Mouse (Mus musculus) MEL (cell line): ENCODE results near the gene Dgat2l6. TPM values are rescaled to one million over a fixed set of nuclear protein-coding genes. Genes with fewer than 3 reads are reported as not detected.
A peak's percentile ranks its signal among the peaks of the same experiment; 100 is the strongest.

Source experiments
- DNase-seq: peaks from one replicate; pipeline ENCODE4 v3.0.0; 2011; ENCODE audit warnings: low read depth, low spot score
- H3K27ac ChIP-seq: 2 replicates; pipeline ENCODE4 v1.5.1; 2012; ENCODE audit warnings: low read depth, mild to moderate bottlenecking, control low read depth, low read length, moderate library complexity; ENCODE audit not compliant: control insufficient read depth
- H3K27me3 ChIP-seq, 2 experiments: fragments of 150-350 bp in 1 of 2; sonication (generic) in 1 of 2; 2 replicates each; pipeline ENCODE4 v1.6.1; 2012; ENCODE audit warnings: low read length in 2 of 2, mild to moderate bottlenecking in 2 of 2, improper control_type of control experiment in 1 of 2, moderate library complexity in 1 of 2; ENCODE audit not compliant: insufficient read depth in 2 of 2, control insufficient read depth in 1 of 2
- H3K36me3 ChIP-seq, 2 experiments: 2 replicates each; pipeline ENCODE4 v1.6.1; 2012 to 2014; ENCODE audit warnings: low read length in 2 of 2, improper control_type of control experiment in 1 of 2, inconsistent platforms in 1 of 2, mild to moderate bottlenecking in 1 of 2; ENCODE audit not compliant: insufficient read depth in 2 of 2, control insufficient read depth in 1 of 2
- H3K4me1 ChIP-seq, 2 experiments: fragments of 150-350 bp in 1 of 2; sonication (generic) in 1 of 2; 2 replicates each; pipeline ENCODE4 v1.6.1; 2012; ENCODE audit warnings: low read length in 2 of 2, improper control_type of control experiment in 1 of 2, mild to moderate bottlenecking in 1 of 2; ENCODE audit not compliant: insufficient read depth in 2 of 2, control insufficient read depth in 1 of 2
- H3K4me3 ChIP-seq, 2 experiments: fragments of 150-350 bp in 1 of 2; sonication (generic) in 1 of 2; 2 replicates each; pipeline ENCODE4 v1.5.1; 2012; ENCODE audit warnings: low read depth in 2 of 2, low read length in 2 of 2, mild to moderate bottlenecking in 2 of 2, moderate library complexity in 2 of 2, control low read depth in 1 of 2, improper control_type of control experiment in 1 of 2; ENCODE audit not compliant: control insufficient read depth in 1 of 2, insufficient read depth in 1 of 2
- H3K79me2 ChIP-seq: 2 replicates; pipeline ENCODE4 v1.6.1; 2012; ENCODE audit warnings: mild to moderate bottlenecking, low read length, moderate library complexity; ENCODE audit not compliant: control insufficient read depth, poor library complexity, insufficient read depth
- H3K9ac ChIP-seq: 2 replicates; pipeline ENCODE4 v1.6.1; 2012; ENCODE audit warnings: low read depth, mild to moderate bottlenecking, control low read depth, low read length, moderate library complexity; ENCODE audit not compliant: control insufficient read depth, poor library complexity, severe bottlenecking
- H3K9me3 ChIP-seq: fragments of 150-350 bp; sonication (generic); replicated peaks from 2 replicates; pipeline ENCODE4 v1.6.1; 2012; ENCODE audit warnings: mild to moderate bottlenecking, low read length, improper control_type of control experiment, moderate library complexity; ENCODE audit not compliant: insufficient read depth
- CHD1 ChIP-seq: IDR thresholded peaks from 2 replicates; pipeline ENCODE4 v1.6.1; 2012; ENCODE audit warnings: low read depth, mild to moderate bottlenecking, inconsistent platforms, low read length, improper control_type of control experiment
- CHD2 ChIP-seq: IDR thresholded peaks from 2 replicates; pipeline ENCODE4 v1.6.1; 2011; ENCODE audit warnings: low read length, improper control_type of control experiment
- ELF1 ChIP-seq: IDR thresholded peaks from 2 replicates; pipeline ENCODE4 v1.6.1; 2014; ENCODE audit warnings: low read depth, mild to moderate bottlenecking, inconsistent platforms, low read length, improper control_type of control experiment, moderate library complexity
- ETS1 ChIP-seq: IDR thresholded peaks from 2 replicates; pipeline ENCODE4 v1.6.1; 2012; ENCODE audit warnings: low read depth, mild to moderate bottlenecking, inconsistent platforms, low read length, improper control_type of control experiment, moderate library complexity
- HCFC1 ChIP-seq: IDR thresholded peaks from 2 replicates; pipeline ENCODE4 v1.6.1; 2012; ENCODE audit warnings: low read depth, mild to moderate bottlenecking, inconsistent platforms, low read length, improper control_type of control experiment, moderate library complexity
- JUND ChIP-seq: IDR thresholded peaks from 2 replicates; pipeline ENCODE4 v1.6.1; 2011; ENCODE audit warnings: low read depth, mild to moderate bottlenecking, improper control_type of control experiment, low read length
- KAT2A ChIP-seq: conservative IDR thresholded peaks from 2 replicates; pipeline ENCODE4 v1.6.1; 2012; ENCODE audit warnings: low read depth, low read length, improper control_type of control experiment, inconsistent platforms
- MAX ChIP-seq: IDR thresholded peaks from 2 replicates; pipeline ENCODE4 v1.6.1; 2011; ENCODE audit warnings: low read length, improper control_type of control experiment
- MEF2A ChIP-seq: IDR thresholded peaks from 2 replicates; pipeline ENCODE4 v1.6.1; 2014; ENCODE audit warnings: low read depth, mild to moderate bottlenecking, inconsistent platforms, low read length, improper control_type of control experiment; ENCODE audit not compliant: poor library complexity, insufficient replicate concordance, severe bottlenecking; ENCODE audit errors: extremely low read depth
- MXI1 ChIP-seq: IDR thresholded peaks from 2 replicates; pipeline ENCODE4 v1.6.1; 2011; ENCODE audit warnings: mild to moderate bottlenecking, low read depth, low read length, improper control_type of control experiment
- MYB ChIP-seq: IDR thresholded peaks from 2 replicates; pipeline ENCODE4 v1.6.1; 2011; ENCODE audit warnings: mild to moderate bottlenecking, low read depth, low read length, improper control_type of control experiment
- MYC ChIP-seq: IDR thresholded peaks from 2 replicates; pipeline ENCODE4 v1.6.1; 2011; ENCODE audit warnings: low read depth, mild to moderate bottlenecking, low read length, improper control_type of control experiment, moderate library complexity
- NELFE ChIP-seq: IDR thresholded peaks from 2 replicates; pipeline ENCODE4 v1.6.1; 2011; ENCODE audit warnings: low read depth, low read length, improper control_type of control experiment
- POLR2A ChIP-seq, 2 experiments: IDR thresholded peaks; 2 replicates each; pipeline ENCODE4 v1.6.1; 2011 to 2012; ENCODE audit warnings: low read length in 2 of 2, mild to moderate bottlenecking in 2 of 2, control low read depth in 1 of 2, improper control_type of control experiment in 1 of 2, low read depth in 1 of 2, moderate library complexity in 1 of 2; ENCODE audit not compliant: control insufficient read depth in 1 of 2, insufficient read depth in 1 of 2, poor library complexity in 1 of 2
- SIN3A ChIP-seq: IDR thresholded peaks from 2 replicates; pipeline ENCODE4 v1.6.1; 2012; ENCODE audit warnings: low read length, improper control_type of control experiment, inconsistent platforms
- TAL1 ChIP-seq: IDR thresholded peaks from 2 replicates; pipeline ENCODE4 v1.6.1; 2012; ENCODE audit warnings: mild to moderate bottlenecking, inconsistent platforms, low read length, moderate library complexity, mixed read lengths
- TBP ChIP-seq: IDR thresholded peaks from 2 replicates; pipeline ENCODE4 v1.8.0; 2011; ENCODE audit warnings: low read depth, low read length, improper control_type of control experiment
- TCF12 ChIP-seq: IDR thresholded peaks from 2 replicates; pipeline ENCODE4 v1.6.1; 2014; ENCODE audit warnings: low read depth, mild to moderate bottlenecking, inconsistent platforms, low read length, improper control_type of control experiment, moderate library complexity
- USF1 ChIP-seq: IDR thresholded peaks from 2 replicates; pipeline ENCODE4 v1.6.1; 2014; ENCODE audit warnings: low read depth, mild to moderate bottlenecking, inconsistent platforms, low read length, improper control_type of control experiment, moderate library complexity
- ZC3H11A ChIP-seq: IDR thresholded peaks from 2 replicates; pipeline ENCODE4 v1.6.1; 2012; ENCODE audit warnings: low read depth, mild to moderate bottlenecking, inconsistent platforms, low read length, improper control_type of control experiment
- ZKSCAN1 ChIP-seq: IDR thresholded peaks from 2 replicates; pipeline ENCODE4 v1.6.1; 2012; ENCODE audit warnings: low read depth, mild to moderate bottlenecking, inconsistent platforms, low read length, improper control_type of control experiment, moderate library complexity
- ZMIZ1 ChIP-seq: IDR thresholded peaks from 2 replicates; pipeline ENCODE4 v1.6.1; 2012; ENCODE audit warnings: low read depth, mild to moderate bottlenecking, inconsistent platforms, low read length, improper control_type of control experiment, moderate library complexity
- polyA plus RNA-seq, 2 experiments: library from polyadenylated mRNA; stranded (reverse) in 1 of 2; unstranded in 1 of 2; fragments of >175 nt in 1 of 2; fragments of >200 nt in 1 of 2; gene quantifications; 2 replicates each; pipeline versions ENCODE4 v1.2.1 to v1.2.4; 2012; ENCODE audit warnings: low replicate concordance in 2 of 2, low read depth in 1 of 2; ENCODE audit not compliant: insufficient read length in 2 of 2, insufficient read depth in 1 of 2, missing spikeins in 1 of 2
- total RNA-seq: library from RNA; depleted of rRNA; stranded (reverse); fragments of 300-350 nt; gene quantifications from 2 replicates; pipeline ENCODE4 v1.2.3, GENCODE M21; 2012

The Dgat2l6 gene
- total and polyA plus RNA-seq, 3 experiments, result not detected

DNA sequence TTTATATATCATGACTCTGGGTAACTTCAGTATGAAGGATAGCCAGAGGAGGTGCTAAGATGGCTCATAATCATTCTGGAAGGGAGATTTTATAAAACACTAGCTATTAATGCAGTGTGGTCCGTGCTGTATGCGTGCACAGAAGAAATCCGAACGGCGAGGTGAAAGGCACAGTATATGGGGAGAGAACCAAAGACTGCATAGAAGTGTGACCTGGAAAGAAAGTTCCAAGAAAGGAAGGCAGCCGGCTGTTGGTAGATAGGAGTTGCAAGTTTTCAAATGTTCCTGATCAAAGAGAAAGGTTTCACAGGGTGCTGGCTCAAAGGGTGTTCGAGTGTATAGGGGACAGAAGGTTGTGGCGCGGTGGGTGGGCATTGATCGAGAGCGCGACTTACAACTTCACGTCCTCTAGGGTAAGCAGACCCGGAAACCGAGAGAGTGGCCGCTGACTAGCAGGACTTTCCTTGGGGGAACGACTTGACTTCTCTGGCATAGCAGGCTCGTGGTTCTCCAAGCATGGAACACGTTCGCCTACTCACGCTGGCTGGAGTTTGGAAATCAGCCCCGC, 31.1 kb upstream of the Dgat2l6 start:
- Histone ChIP-seq H3K4me1 (peaks cover 0 to 4% of the 10 kb centered on the region in 2 experiments; a peak in 1 of 4 replicates), H3K9ac (peak overlapping the region; percentile 63), H3K4me3 (peak overlapping the region; percentile 58 to 80), H3K27me3 (no peaks in the 10 kb centered on the region), H3K9me3 (no peaks in the 10 kb centered on the region), H3K36me3 (peaks cover 2 to 15% of the 10 kb centered on the region in 2 experiments; a peak in 3 of 4 replicates), H3K27ac (peak overlapping the region; percentile 5; the same call in 1 of the 2 replicates), H3K79me2 (peaks cover 6% of the 10 kb centered on the region)
- TF ChIP-seq CHD2 (no peak), TAL1 (no peak), ETS1 (no peak), ZC3H11A (no peak), MEF2A (no peak), ZMIZ1 (no peak)
- DNase-seq, result no peak

DNA sequence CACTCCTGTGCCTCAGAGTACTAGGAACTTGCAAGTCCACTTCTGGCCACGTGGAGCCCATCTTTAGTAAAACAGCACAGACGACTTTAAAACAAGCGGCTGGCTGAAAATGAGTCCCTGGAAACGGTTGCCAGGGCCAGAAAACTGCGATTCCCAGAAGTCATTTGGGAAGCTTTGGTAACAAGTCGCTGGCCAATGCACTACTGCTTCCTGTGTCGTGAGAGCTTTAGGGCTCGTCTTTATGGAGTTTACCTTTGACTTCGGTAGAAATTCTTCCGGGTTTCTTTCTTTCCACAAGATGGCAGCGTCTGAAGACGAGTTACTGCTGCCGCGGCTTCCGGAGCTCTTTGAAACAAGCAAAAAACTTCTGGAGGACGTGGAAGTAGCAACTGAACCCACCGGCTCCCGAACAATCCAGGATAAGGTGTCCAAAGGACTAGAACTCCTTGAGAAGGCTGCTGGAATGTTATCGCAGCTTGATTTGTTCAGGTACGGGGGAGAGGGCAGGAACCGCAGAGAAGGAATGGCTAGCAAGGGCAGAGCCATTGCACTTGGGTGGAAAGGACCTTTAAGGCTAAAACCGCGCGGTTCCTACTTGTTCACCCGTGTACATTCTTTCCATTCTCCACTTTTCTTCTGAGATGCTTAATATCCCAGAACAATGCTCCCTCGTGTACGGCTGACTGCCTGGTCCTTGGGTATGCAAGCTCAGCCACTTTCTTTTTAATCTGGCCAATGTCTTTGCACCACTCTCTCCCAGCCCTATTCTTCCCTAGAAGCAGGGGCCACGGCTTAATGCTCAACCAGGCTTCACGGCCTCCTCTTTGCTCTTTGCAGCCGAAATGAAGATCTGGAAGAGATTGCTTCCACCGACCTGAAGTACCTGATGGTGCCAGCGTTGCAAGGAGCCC, 30.3 kb upstream of the Dgat2l6 start, which contains the start of gene Igbp1:
Igbp1 (plus strand) TSS at position 224 of the 911 bp plus-strand sequence.
- peak within 1 kb of the TSS; percentile 88 for H3K9ac ChIP-seq
- peak; percentile 91 for DNase-seq
- H3K27me3 ChIP-seq, result no peaks in the 10 kb centered on the region
- peaks cover 6% of the 10 kb centered on the region for H3K79me2 ChIP-seq
- H3K9me3 ChIP-seq, result no peaks in the 10 kb centered on the region
- peak within 1 kb of the TSS; percentile 76 for H3K27ac ChIP-seq
- no peak for TF ChIP-seq CHD1
- peak; percentile 31; the same call in 1 of the 2 replicates for TF ChIP-seq ETS1
- peak; percentile 69 for TF ChIP-seq NELFE
- TF ChIP-seq MYB, result no peak
- TF ChIP-seq MAX, result peak; percentile 87
- peak; percentile 99 for TF ChIP-seq MXI1
- peak; percentile 48; the same call in 1 of the 2 replicates for TF ChIP-seq TCF12
- peak; percentile 89 for TF ChIP-seq MYC
- peak; percentile 74 for TF ChIP-seq TBP
- TF ChIP-seq CHD2, result peak; percentile 86
- peak; percentile 98 for TF ChIP-seq HCFC1
- TF ChIP-seq USF1, result peak; percentile 75
- peak; percentile 98 for TF ChIP-seq SIN3A
- TF ChIP-seq POLR2A (IDR thresholded peaks at IDR 0.05; ENCODE audit: control insufficient read depth in 1 of 2, insufficient read depth in 1 of 2, low read depth in 1 of 2, low read length in 2 of 2, poor library complexity in 1 of 2), result peak in 1 of 2 experiments; percentile 71; a peak in 2 of 4 replicates
- TF ChIP-seq ELF1, result no peak
- no peak for TF ChIP-seq JUND
- peak; percentile 95 for TF ChIP-seq KAT2A
- TF ChIP-seq ZC3H11A, result no peak
- TF ChIP-seq TAL1, result no peak
- TF ChIP-seq ZKSCAN1, result no peak
- peaks cover 2 to 15% of the 10 kb centered on the region in 2 experiments; a peak in 3 of 4 replicates for H3K36me3 ChIP-seq
- H3K4me1 ChIP-seq, result peaks cover 0 to 4% of the 10 kb centered on the region in 2 experiments; a peak in 1 of 4 replicates
- H3K4me3 ChIP-seq, result peak within 1 kb of the TSS; percentile 79 to 89
